Mouse (Mus musculus) MEL (cell line): ENCODE measurements around the gene Ggt1.

Source experiments
- CHD2 ChIP-seq: IDR thresholded peaks from 2 replicates; pipeline ENCODE4 v1.6.1; 2011; ENCODE audit warnings: low read length, improper control_type of control experiment
- CTCF ChIP-seq, 3 experiments: IDR thresholded peaks in 2 of 3; conservative IDR thresholded peaks in 1 of 3; 2 replicates each; pipeline ENCODE4 v1.5.1; 2011 to 2012; ENCODE audit warnings: low read length in 3 of 3, low read depth in 2 of 3, mild to moderate bottlenecking in 2 of 3, improper control_type of control experiment in 1 of 3, inconsistent platforms in 1 of 3, mixed read lengths in 1 of 3, moderate library complexity in 1 of 3; ENCODE audit not compliant: control insufficient read depth in 1 of 3, insufficient read depth in 1 of 3, poor library complexity in 1 of 3, severe bottlenecking in 1 of 3
- GATA1 ChIP-seq: IDR thresholded peaks from 2 replicates; pipeline ENCODE4 v1.6.1; 2011; ENCODE audit warnings: low read depth, low read length, improper control_type of control experiment
- MYC ChIP-seq: IDR thresholded peaks from 2 replicates; pipeline ENCODE4 v1.6.1; 2011; ENCODE audit warnings: low read depth, mild to moderate bottlenecking, low read length, improper control_type of control experiment, moderate library complexity
- NELFE ChIP-seq: IDR thresholded peaks from 2 replicates; pipeline ENCODE4 v1.6.1; 2011; ENCODE audit warnings: low read depth, low read length, improper control_type of control experiment
- POLR2A ChIP-seq, 2 experiments: IDR thresholded peaks; 2 replicates each; pipeline ENCODE4 v1.6.1; 2011 to 2012; ENCODE audit warnings: low read length in 2 of 2, mild to moderate bottlenecking in 2 of 2, control low read depth in 1 of 2, improper control_type of control experiment in 1 of 2, low read depth in 1 of 2, moderate library complexity in 1 of 2; ENCODE audit not compliant: control insufficient read depth in 1 of 2, insufficient read depth in 1 of 2, poor library complexity in 1 of 2
- TAL1 ChIP-seq: IDR thresholded peaks from 2 replicates; pipeline ENCODE4 v1.6.1; 2012; ENCODE audit warnings: mild to moderate bottlenecking, inconsistent platforms, low read length, moderate library complexity, mixed read lengths

GRCm38 (mm10) chr10:75552701-75553450 is 8.5 kb upstream of the Ggt1 start:
- TF ChIP-seq CHD2 = no peak
- no peak for TF ChIP-seq TAL1
- no peak for TF ChIP-seq CTCF (IDR thresholded peaks at IDR 0.05 in 2 of 3, conservative IDR thresholded peaks at IDR 0.05 in 1 of 3; ENCODE audit: control insufficient read depth in 1 of 3, insufficient read depth in 1 of 3, low read depth in 2 of 3, low read length in 3 of 3, poor library complexity in 1 of 3, severe bottlenecking in 1 of 3)
- TF ChIP-seq GATA1 = no peak
- TF ChIP-seq POLR2A (IDR thresholded peaks at IDR 0.05; ENCODE audit: control insufficient read depth in 1 of 2, insufficient read depth in 1 of 2, low read depth in 1 of 2, low read length in 2 of 2, poor library complexity in 1 of 2) = no peak
- TF ChIP-seq MYC = no peak
- no peak for TF ChIP-seq NELFE
